Mouse (Mus musculus) embryonic facial prominence, embryonic 15.5 days (tissue): Measurements from ENCODE around the gene H2-M1. TPM values are rescaled to one million over a fixed set of nuclear protein-coding genes. Genes with fewer than 3 reads are reported as not detected.

Source experiments
- ATAC-seq: fragments of 200-750 bp; cut with Nextera tagmentation; 2 replicates; pipeline ENCODE4 v1.8.0; 2017; ENCODE audit warnings: low read depth, moderate TSS enrichment; ENCODE audit not compliant: insufficient number of reproducible peaks, low FRiP score, low TSS enrichment
- H3K27ac ChIP-seq: fragments of 300-500 bp; sonication (generic); replicated peaks from 2 replicates; pipeline ENCODE4 v1.5.1; 2015; ENCODE audit warnings: mild to moderate bottlenecking, inconsistent platforms
- H3K27me3 ChIP-seq: fragments of 300-500 bp; sonication (generic); 2 replicates; pipeline ENCODE4 v1.6.1; 2015; ENCODE audit warnings: inconsistent platforms
- H3K36me3 ChIP-seq: fragments of 300-500 bp; sonication (generic); 2 replicates; pipeline ENCODE4 v1.6.1; 2015; ENCODE audit warnings: mild to moderate bottlenecking, inconsistent platforms
- H3K4me1 ChIP-seq: fragments of 300-500 bp; sonication (generic); 2 replicates; pipeline ENCODE4 v1.6.1; 2015; ENCODE audit warnings: inconsistent platforms
- H3K4me2 ChIP-seq: fragments of 300-500 bp; sonication (generic); replicated peaks from 2 replicates; pipeline ENCODE4 v1.6.1; 2015; ENCODE audit warnings: mild to moderate bottlenecking, inconsistent platforms
- H3K4me3 ChIP-seq: fragments of 300-500 bp; sonication (generic); replicated peaks from 2 replicates; pipeline ENCODE4 v1.5.1; 2015; ENCODE audit warnings: mild to moderate bottlenecking, inconsistent platforms
- H3K9ac ChIP-seq: fragments of 300-500 bp; sonication (generic); 2 replicates; pipeline ENCODE4 v1.6.1; 2015; ENCODE audit warnings: inconsistent platforms
- H3K9me3 ChIP-seq: fragments of 300-500 bp; sonication (generic); replicated peaks from 2 replicates; pipeline ENCODE4 v1.6.1; 2016; ENCODE audit warnings: inconsistent platforms
- WGBS: fragments of 180-500 bp; shearing (Covaris S2); methylation state at CpG from one replicate; pipeline ENCODE4 v1.1.7; 2015; 5-methylcytosine and 5-hydroxymethylcytosine counted together
- polyA plus RNA-seq: library from polyadenylated mRNA; unstranded; fragments of >200 nt; fragmentation: Nextera tagmentation; extraction: Ambion mirVana; gene quantifications from 2 replicates; pipeline ENCODE4 v1.2.1, GENCODE M21; 2015

H2-M1 gene
- polyA plus RNA-seq = not detected in 2 replicates

DNA sequence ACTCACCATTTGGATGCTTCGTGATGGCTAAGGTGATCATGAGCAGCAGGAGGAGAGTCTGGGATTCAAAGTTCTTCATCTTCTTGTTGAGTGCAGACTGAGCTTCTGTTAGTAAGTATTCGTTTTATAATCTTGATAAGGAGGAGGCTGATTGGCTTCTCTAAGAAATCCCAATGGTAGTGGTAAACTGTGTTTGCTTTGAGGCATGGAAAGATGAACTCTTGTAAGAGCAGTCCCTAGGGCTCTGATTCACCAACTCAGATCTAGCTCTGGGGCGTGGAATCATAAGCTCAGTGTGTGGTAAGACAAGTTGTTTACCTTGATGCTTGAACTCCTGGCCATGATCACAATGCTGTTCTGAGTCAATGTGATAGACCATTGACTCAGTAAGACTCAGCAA, at the start of gene H2-M1:
Gene H2-M1, minus strand, starts transcription at position 101 of the 400 bp plus-strand sequence.
- Histone ChIP-seq H3K4me2 (no peak within 1 kb of the TSS), H3K36me3 (no peaks in the 10 kb centered on the region), H3K9me3 (no peaks in the 10 kb centered on the region), H3K27ac (no peak within 1 kb of the TSS), H3K27me3 (no peaks in the 10 kb centered on the region), H3K4me1 (no peaks in the 10 kb centered on the region), H3K4me3 (no peak within 1 kb of the TSS), H3K9ac (no peak within 1 kb of the TSS)
- no peak for ATAC-seq
- 71% methylated on average over 3 of the region's 3 CpGs for WGBS

GRCm38 (mm10) chr17:36697693-36698092, 25.7 kb upstream of the H2-M1 start:
- WGBS = 68% methylated on average over 2 of the region's 2 CpGs
- Histone ChIP-seq H3K4me1 (no peaks in the 10 kb centered on the region), H3K27ac (no peak overlapping the region), H3K9ac (no peak overlapping the region), H3K4me2 (no peak overlapping the region), H3K4me3 (no peak overlapping the region), H3K27me3 (no peaks in the 10 kb centered on the region), H3K9me3 (no peaks in the 10 kb centered on the region), H3K36me3 (no peaks in the 10 kb centered on the region)
- ATAC-seq = no peak

DNA sequence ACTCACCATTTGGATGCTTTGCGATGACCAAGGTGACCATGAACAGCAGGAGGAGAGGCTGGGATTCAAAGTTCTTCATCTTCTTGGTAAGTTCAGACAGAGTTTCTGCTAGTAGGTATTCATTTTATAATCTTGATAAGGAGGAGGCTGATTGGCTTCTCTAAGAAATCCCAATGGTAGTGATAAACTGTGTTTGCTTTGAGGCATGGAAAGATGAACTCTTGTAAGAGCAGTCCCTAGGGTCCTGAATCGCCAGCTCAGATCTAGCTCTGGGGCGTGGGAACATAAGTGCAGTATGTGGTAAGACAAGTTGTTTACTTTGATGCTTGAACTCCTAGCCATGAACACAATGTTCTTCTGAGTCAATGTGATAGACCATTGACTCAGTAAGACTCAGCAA, 29.5 kb downstream of the H2-M1 start, which contains the start of gene H2-M9:
Gene H2-M9, minus strand, starts transcription at position 101 of the 400 bp plus-strand sequence.
- no peak for ATAC-seq
- Histone ChIP-seq H3K4me3 (no peak within 1 kb of the TSS), H3K9me3 (no peaks in the 10 kb centered on the region), H3K4me2 (no peak within 1 kb of the TSS), H3K9ac (no peak within 1 kb of the TSS), H3K27me3 (no peaks in the 10 kb centered on the region), H3K27ac (no peak within 1 kb of the TSS), H3K36me3 (no peaks in the 10 kb centered on the region), H3K4me1 (no peaks in the 10 kb centered on the region)
- 83% methylated on average over 3 of the region's 3 CpGs for whole genome bisulfite sequencing

Other genes with a start within 250 kb of the H2-M1 start
- not detected in 2 replicates for gene H2-M10.4, start 209.9 kb downstream of the H2-M1 start, polyA plus RNA-seq
- not detected in 2 replicates for gene H2-M11, start 125.1 kb downstream of the H2-M1 start, polyA plus RNA-seq
- not detected in 2 replicates for gene H2-M9, start 29.6 kb downstream of the H2-M1 start, polyA plus RNA-seq
- not detected in 2 replicates for gene H2-M10.5, start 100.7 kb upstream of the H2-M1 start, polyA plus RNA-seq
- not detected in 2 replicates for gene H2-M10.6, start 140.0 kb upstream of the H2-M1 start, polyA plus RNA-seq
- gene Trim26, start 164.9 kb upstream of the H2-M1 start, polyA plus RNA-seq = 43.3 and 45.3 TPM in 2 replicates
- gene Trim15, start 195.0 kb upstream of the H2-M1 start, polyA plus RNA-seq = 0.15 and 0.17 TPM in 2 replicates
- gene Trim10, start 197.4 kb upstream of the H2-M1 start, polyA plus RNA-seq = 1.7 and 2.3 TPM in 2 replicates
- not detected in 2 replicates for gene Trim40, start 217.9 kb upstream of the H2-M1 start, polyA plus RNA-seq
- gene Trim31, start 225.9 kb upstream of the H2-M1 start, polyA plus RNA-seq = not detected in 2 replicates